Mouse (Mus musculus): Measurements from ENCODE around the gene Neil3. TPM values are rescaled to one million over a fixed set of nuclear protein-coding genes. Genes with fewer than 3 reads are reported as not detected.
"Not testable (repeated sequence)": the region's sequence is repeated elsewhere in the genome, so short reads cannot be mapped to it uniquely, and the experiment has no call there.

Neil3 gene
- polyA plus RNA-seq, 1 experiment from 2014 or later = 29.5 TPM

DNA sequence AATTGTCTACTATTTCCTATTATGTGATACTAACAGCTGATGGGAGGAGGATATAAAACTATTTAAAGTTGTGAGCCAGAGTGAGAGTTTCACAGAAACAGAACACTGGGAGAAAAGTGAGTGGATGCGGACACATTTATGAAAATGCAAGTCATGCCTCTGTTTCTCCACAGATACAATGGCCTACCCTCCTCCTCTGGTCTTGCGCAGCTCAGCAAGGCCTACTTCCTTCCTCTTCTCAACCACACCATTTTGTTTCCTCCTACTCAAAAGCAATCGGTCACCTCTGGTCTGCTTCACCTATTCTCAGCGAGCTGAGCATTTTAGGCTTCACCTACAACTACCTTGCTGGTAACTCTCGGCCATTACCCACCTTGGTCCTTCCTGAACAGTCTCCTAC lies 34.0 kb downstream of the Neil3 start:
- Histone ChIP-seq H3K4me2 (no peak overlapping the region), H3K27me3 (replicated peaks) (no peaks in the 10 kb centered on the region), H3K9ac (no peak overlapping the region), H3K36me3 (no peaks in the 10 kb centered on the region), H3K4me3 (replicated peaks) (no peak overlapping the region), H3K9me3 (no peaks in the 10 kb centered on the region), H3K4me1 (no peaks in the 10 kb centered on the region), H3K27ac (no peak overlapping the region)
- no peak for ATAC-seq (ENCODE audit: insufficient read depth, low FRiP score, low read depth)
- WGBS = 83% methylated on average over 5 of the region's 5 CpGs

DNA sequence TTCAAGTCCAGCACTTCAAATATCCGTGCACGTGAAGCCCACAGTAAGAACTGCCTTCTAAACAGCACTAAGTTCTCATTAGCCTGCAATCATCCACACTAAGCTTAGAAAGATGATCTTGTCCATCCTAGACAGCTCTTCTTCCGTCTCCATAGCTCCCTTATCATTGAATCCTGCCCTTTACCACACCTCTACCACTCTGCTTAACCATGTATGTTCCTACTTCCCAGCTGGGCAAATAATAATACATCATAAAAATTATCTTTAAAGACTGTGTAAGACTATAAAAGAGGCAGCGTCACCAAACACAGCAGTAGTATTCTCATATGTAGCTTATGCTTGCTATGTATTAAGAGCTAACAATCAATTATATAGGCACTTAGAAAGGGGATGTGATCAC lies 35.2 kb downstream of the Neil3 start:
- Histone ChIP-seq H3K9ac (no peak overlapping the region), H3K27me3 (replicated peaks) (no peaks in the 10 kb centered on the region), H3K36me3 (no peaks in the 10 kb centered on the region), H3K4me3 (replicated peaks) (no peak overlapping the region), H3K4me2 (no peak overlapping the region), H3K4me1 (no peaks in the 10 kb centered on the region), H3K9me3 (no peaks in the 10 kb centered on the region), H3K27ac (no peak overlapping the region)
- 84% methylated on average over 4 of the region's 4 CpGs for WGBS
- ATAC-seq (ENCODE audit: insufficient read depth, low FRiP score, low read depth) = no peak

DNA sequence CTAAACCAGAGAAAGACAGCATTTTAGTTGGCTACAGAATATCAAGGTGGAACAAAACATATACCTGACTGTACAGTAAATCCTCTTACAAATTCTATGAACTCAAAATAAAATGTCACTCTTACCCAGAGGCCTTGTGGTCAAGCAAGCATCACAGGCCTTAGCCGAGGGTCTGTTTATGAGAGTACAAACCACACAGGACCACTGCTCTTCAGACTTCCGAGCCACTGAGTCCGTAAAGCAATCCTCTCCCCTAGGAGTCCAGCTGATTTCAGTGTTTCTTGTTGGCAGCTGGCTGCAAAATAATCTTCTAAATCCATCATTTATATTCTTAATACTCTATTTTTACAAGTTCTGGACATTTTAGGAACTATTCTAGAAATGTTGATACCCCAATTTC lies 38.0 kb downstream of the Neil3 start:
- Histone ChIP-seq H3K4me2 (no peak overlapping the region), H3K4me3 (replicated peaks) (no peak overlapping the region), H3K36me3 (no peaks in the 10 kb centered on the region), H3K9ac (no peak overlapping the region), H3K27ac (no peak overlapping the region), H3K9me3 (no peaks in the 10 kb centered on the region), H3K4me1 (no peaks in the 10 kb centered on the region), H3K27me3 (replicated peaks) (no peaks in the 10 kb centered on the region)
- 84% methylated on average over 3 of the region's 3 CpGs for WGBS
- ATAC-seq (ENCODE audit: insufficient read depth, low FRiP score, low read depth) = no peak

DNA sequence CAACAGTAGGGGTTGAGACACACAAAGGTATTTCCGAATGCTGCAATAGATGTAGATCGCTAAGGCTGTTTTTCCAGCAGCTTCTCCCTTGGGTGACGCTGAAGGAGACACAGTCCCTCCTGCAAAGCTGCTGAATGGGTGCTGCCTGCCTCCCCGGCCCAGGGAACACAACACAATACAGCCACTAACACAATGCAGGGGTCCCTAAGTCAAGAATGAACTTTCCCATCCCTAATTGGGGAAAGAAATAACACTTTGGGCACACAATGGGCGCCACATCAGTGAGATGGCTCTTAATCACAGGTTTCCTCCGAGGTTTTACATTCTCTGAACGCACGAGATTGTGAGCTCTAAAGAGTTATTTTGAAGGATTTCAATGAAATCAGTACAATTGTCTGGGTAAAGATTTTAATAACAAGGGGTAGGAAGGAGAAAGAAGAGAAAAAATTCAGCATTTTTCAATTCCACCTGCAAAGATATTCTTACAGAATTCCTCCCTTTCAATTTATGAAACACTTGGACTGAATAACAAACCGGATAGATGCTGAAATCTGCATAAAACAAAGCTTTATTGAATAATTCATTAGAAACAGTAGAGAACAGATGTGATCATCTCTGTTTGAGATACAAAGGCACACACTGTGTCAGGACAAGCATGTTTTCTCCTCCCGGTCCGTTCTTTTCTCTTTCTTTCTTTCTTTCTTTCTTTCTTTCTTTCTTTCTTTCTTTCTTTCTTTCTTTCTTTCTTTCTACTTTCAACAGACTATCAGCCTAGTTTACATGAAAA lies 38.6 kb downstream of the Neil3 start:
- Histone ChIP-seq H3K9ac (no peak overlapping the region), H3K36me3 (no peaks in the 10 kb centered on the region), H3K4me3 (replicated peaks) (no peak overlapping the region), H3K4me2 (no peak overlapping the region), H3K27ac (no peak overlapping the region), H3K4me1 (no peaks in the 10 kb centered on the region), H3K9me3 (no peaks in the 10 kb centered on the region), H3K27me3 (replicated peaks) (no peaks in the 10 kb centered on the region)
- 90% methylated on average over 11 of the region's 11 CpGs for WGBS
- ATAC-seq (ENCODE audit: insufficient read depth, low FRiP score, low read depth) = no peak

DNA sequence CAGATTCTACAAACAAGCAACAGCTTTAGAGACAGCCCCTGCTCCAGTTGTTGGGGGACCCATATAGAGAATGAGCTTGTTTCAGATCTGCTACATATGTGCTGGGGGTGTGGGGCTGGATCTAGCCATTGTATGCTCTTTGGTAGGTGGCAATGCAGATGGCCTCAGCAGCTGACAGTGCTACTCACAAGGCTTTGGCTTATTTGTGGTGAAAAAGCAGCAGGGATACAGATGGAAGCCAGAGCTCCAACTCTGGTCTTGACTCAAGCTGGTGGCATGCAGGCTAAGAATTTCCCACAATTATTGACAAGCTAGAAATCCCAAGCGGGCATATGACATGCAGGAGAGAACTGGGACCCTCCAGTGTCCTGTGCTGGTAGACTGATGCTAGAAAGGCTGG lies 40.8 kb downstream of the Neil3 start:
- Histone ChIP-seq H3K27ac (no peak overlapping the region), H3K4me1 (no peaks in the 10 kb centered on the region), H3K4me2 (no peak overlapping the region), H3K9me3 (no peaks in the 10 kb centered on the region), H3K27me3 (replicated peaks) (no peaks in the 10 kb centered on the region), H3K36me3 (no peaks in the 10 kb centered on the region), H3K9ac (no peak overlapping the region), H3K4me3 (replicated peaks) (no peak overlapping the region)
- no peak for ATAC-seq (ENCODE audit: insufficient read depth, low FRiP score, low read depth)
- 97% methylated on average over 1 of the region's 1 CpGs for WGBS

DNA sequence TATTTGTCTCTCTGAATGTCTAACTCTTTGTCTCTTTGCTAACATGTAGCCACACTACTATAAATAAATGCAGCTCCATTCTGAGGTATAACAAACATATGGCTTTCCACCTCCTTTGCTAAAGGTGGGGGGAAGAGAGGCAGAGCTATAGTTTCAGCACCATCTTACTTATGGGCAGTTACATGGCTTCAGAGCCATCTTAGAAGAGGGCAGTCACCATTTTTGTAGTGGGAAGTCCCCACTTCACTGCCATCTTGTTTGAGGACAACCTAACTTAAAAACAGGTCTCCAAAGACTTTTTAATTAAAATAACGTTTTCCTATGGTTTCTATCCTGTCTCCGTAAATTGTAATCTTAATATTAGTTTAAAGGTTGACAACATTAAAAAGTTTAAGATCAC lies 47.1 kb downstream of the Neil3 start:
- no peak overlapping the region for H3K4me2 ChIP-seq
- no peaks in the 10 kb centered on the region for H3K36me3 ChIP-seq
- H3K9ac ChIP-seq = no peak overlapping the region
- no peak for ATAC-seq (ENCODE audit: insufficient read depth, low FRiP score, low read depth)
- no peak overlapping the region for H3K27ac ChIP-seq
- H3K27me3 ChIP-seq (replicated peaks) = no peaks in the 10 kb centered on the region
- H3K9me3 ChIP-seq = no peaks in the 10 kb centered on the region
- 92% methylated on average over 2 of the region's 2 CpGs for WGBS
- no peak overlapping the region for H3K4me3 ChIP-seq (replicated peaks)
- H3K4me1 ChIP-seq = no peaks in the 10 kb centered on the region

DNA sequence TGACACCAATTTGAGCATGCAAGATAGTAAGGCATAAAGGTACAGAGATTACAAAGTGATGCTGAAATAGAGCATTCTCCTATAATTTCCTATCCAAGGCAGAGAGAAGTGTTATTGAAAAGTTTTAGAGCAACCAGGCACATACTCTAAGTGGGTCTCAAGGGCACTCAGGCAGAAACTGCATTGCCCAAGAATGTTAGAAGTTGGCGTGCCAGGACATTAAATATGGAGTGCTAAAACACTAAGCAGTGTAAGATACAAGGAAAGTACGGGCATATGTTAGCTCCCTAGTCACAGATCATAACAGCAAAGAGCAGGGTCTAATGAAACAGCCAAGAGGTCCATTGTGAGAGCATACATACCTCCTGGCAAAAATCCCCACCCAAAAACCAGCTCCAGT lies 65.3 kb downstream of the Neil3 start:
- no peak overlapping the region for H3K9ac ChIP-seq
- no peak for ATAC-seq (ENCODE audit: insufficient read depth, low FRiP score, low read depth)
- no peak overlapping the region for H3K4me2 ChIP-seq
- H3K9me3 ChIP-seq = no peaks in the 10 kb centered on the region
- no peaks in the 10 kb centered on the region for H3K4me1 ChIP-seq
- H3K27me3 ChIP-seq (replicated peaks) = no peaks in the 10 kb centered on the region
- no peaks in the 10 kb centered on the region for H3K36me3 ChIP-seq
- H3K27ac ChIP-seq = no peak overlapping the region
- 84% methylated on average over 2 of the region's 2 CpGs for WGBS
- H3K4me3 ChIP-seq (replicated peaks) = no peak overlapping the region

DNA sequence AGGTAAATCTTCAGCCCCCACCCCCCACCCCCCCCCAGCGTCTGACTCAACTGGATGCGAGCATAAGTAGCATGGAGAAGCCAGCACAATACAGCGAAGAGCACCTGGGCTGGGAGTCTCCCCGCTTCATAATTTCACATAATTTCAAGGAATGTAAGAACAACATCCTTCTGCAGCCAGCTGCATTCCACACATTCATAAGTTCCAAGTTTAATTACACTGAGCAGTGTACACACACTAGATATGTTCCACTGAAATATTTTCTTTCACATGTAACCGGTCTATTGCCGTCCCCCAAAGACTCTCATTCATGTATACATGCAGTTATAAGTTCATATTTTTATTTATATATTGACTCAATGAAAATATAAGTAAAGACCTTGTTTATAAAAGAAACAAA lies 72.6 kb downstream of the Neil3 start:
- Histone ChIP-seq H3K4me3 (replicated peaks) (no peak overlapping the region), H3K4me2 (no peak overlapping the region), H3K9ac (no peak overlapping the region), H3K36me3 (no peaks in the 10 kb centered on the region), H3K9me3 (no peaks in the 10 kb centered on the region), H3K27ac (no peak overlapping the region), H3K4me1 (no peaks in the 10 kb centered on the region), H3K27me3 (replicated peaks) (no peaks in the 10 kb centered on the region)
- 82% methylated on average over 6 of the region's 6 CpGs for WGBS
- ATAC-seq (ENCODE audit: insufficient read depth, low FRiP score, low read depth) = no peak

DNA sequence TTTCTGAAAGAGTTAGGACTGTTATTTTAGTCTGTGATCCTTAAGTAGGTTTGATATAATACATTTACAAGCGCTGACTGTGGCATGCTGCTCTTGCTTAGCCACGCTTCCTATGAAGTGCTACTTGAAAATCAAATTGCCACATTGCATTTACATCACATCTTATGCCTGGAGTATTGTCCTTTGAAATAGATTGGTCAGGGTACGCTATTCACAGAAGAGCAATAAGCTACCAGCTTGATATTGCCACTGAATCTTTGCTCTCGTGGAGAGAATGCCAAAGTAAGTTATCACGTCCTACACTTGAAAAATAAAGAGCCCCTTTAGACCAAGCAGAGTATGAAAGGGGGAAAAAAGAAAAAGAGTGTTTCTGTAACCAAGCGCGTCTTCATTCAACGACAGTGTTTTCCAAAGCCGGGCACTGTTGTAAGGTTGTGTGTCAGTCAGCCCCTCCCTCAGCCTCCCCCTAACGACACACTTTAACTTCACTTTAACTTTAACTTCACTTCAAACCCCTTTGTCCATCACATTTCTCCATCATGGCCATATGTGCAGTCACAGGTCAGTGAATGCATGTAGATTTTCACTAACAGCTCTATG lies 76.3 kb downstream of the Neil3 start:
- Histone ChIP-seq H3K36me3 (no peaks in the 10 kb centered on the region), H3K9ac (no peak overlapping the region), H3K4me1 (no peaks in the 10 kb centered on the region), H3K9me3 (no peaks in the 10 kb centered on the region), H3K4me3 (replicated peaks) (no peak overlapping the region), H3K27ac (no peak overlapping the region), H3K4me2 (no peak overlapping the region), H3K27me3 (replicated peaks) (no peaks in the 10 kb centered on the region)
- WGBS = 85% methylated on average over 10 of the region's 10 CpGs
- ATAC-seq (ENCODE audit: insufficient read depth, low FRiP score, low read depth) = no peak

DNA sequence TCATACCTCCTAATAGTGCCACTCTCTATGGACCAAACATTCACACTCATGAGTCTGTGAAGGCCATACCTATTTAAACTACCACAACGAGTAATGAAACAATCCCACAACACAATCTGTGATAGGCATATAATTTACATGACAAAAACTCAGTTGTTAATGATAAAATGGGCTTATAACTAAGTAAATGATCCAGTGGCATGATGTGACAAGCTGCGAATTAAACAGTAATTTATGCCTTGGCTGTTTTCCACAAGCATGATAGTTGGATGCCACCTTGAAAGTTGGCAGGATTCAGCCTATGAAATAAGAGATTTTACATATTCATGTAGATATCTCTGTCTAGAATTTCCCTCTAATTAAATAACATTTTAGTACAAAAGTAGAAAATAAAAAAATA lies 99.3 kb downstream of the Neil3 start:
- no peak overlapping the region for H3K4me2 ChIP-seq
- H3K4me3 ChIP-seq (replicated peaks) = no peak overlapping the region
- no peaks in the 10 kb centered on the region for H3K9me3 ChIP-seq
- no peaks in the 10 kb centered on the region for H3K27me3 ChIP-seq (replicated peaks)
- 83% methylated on average over 2 of the region's 2 CpGs for WGBS
- no peaks in the 10 kb centered on the region for H3K36me3 ChIP-seq
- no peaks in the 10 kb centered on the region for H3K4me1 ChIP-seq
- no peak overlapping the region for H3K27ac ChIP-seq
- ATAC-seq (ENCODE audit: insufficient read depth, low FRiP score, low read depth) = no peak
- H3K9ac ChIP-seq = no peak overlapping the region

DNA sequence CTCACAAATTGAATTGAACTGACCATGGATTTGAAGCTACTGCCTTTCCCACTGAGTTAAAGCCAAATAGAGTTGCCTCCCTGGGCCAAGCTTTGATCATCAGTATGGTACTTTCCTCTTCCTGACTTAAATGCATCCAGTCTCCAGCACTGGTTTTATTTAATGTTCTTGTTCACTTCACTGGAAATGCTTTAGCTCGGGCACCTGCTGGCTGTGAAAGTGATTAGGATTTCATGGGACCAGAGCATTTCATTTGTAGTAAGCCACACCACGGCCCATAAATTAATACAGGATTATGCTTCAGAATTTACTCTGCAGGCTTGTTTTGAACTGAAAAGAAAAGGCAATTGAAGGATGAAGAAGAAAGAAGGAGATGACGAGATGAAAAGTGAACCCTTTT lies 100.8 kb downstream of the Neil3 start:
- H3K4me3 ChIP-seq (replicated peaks); H3K4me2 ChIP-seq; H3K36me3 ChIP-seq; H3K27me3 ChIP-seq (replicated peaks); H3K4me1 ChIP-seq; ATAC-seq (ENCODE audit: insufficient read depth, low FRiP score, low read depth); H3K9me3 ChIP-seq; H3K9ac ChIP-seq; H3K27ac ChIP-seq: not testable (repeated sequence)
- whole genome bisulfite sequencing = 73% methylated on average over 3 of the region's 3 CpGs
